Mouse (Mus musculus): ENCODE data around the gene Hoxa11. TPM values are rescaled to one million over a fixed set of nuclear protein-coding genes. Genes with fewer than 3 reads are reported as not detected.

The Hoxa11 gene
- polyA plus RNA-seq, 1 experiment, result 10.9 TPM

DNA sequence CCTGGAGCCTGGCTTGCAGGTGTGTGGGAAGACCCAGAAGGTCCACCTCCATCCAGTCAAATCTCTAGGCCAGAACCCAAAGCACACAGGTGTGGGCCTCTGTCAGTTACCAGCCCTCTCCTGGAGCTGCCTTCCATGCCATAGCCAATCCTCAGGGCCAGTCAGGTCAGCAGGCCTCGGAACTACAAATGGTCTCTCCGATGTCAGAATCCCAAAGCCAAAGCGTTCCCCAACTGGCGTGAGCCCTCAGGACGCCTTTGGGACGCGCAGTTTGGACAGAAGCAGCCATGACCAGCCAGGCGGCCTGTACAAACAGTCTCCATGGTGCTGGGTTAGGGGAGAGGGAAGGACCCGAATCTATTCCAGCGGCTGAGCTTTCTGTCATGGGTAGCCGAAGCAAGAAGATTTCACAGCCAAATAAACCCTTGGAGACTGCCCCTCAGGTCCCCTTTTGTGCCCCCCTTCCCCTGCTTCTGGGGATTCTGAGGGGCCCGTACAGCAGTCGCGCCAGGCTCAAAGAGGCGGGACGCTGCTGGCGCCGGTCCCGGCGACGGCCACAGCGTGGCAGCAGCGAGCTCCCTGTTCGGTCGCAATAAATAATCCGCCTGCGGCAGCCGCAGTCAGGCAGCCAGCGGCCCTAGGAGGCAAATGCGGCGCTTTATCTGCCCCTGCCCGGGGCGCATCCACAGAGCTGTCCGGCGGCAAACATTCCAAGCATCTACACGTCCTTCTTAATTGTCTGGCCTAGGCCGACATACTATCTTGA, 34.3 kb downstream of the Hoxa11 start:
- no peak for TF ChIP-seq REST (IDR thresholded peaks at IDR 0.05; ENCODE audit: insufficient read depth, insufficient read length)
- no peak for TF ChIP-seq CEBPB (IDR thresholded peaks at IDR 0.05; ENCODE audit: insufficient read depth, poor library complexity, severe bottlenecking)
- no peak for TF ChIP-seq SRF (IDR thresholded peaks at IDR 0.05; ENCODE audit: control insufficient read depth, insufficient read length, low read depth)
- peak in 1 of 3 experiments; percentile 46 for TF ChIP-seq MYOD1 (IDR thresholded peaks at IDR 0.05; ENCODE audit: control insufficient read depth in 1 of 3, insufficient read length in 2 of 3, low read depth in 2 of 3)
- no peak for TF ChIP-seq E2F4 (IDR thresholded peaks at IDR 0.05; ENCODE audit: insufficient read depth)
- TF ChIP-seq MAX (IDR thresholded peaks at IDR 0.05; ENCODE audit: low read depth), result no peak
- no peak for TF ChIP-seq POLR2AphosphoS2 (IDR thresholded peaks at IDR 0.05; ENCODE audit: insufficient read length, low read depth)
- TF ChIP-seq TCF12 (IDR thresholded peaks at IDR 0.05; ENCODE audit: insufficient read depth, poor library complexity, severe bottlenecking), result no peak
- peak; percentile 55 for TF ChIP-seq POLR2A (IDR thresholded peaks at IDR 0.05; ENCODE audit: insufficient read length, low read depth)
- peak in 1 of 3 experiments; percentile 27 for TF ChIP-seq MYOG (IDR thresholded peaks at IDR 0.05; ENCODE audit: control insufficient read depth in 1 of 3, insufficient read depth in 1 of 3, insufficient read length in 2 of 3, low read depth in 2 of 3)
- no peak for TF ChIP-seq USF1 (IDR thresholded peaks at IDR 0.05; ENCODE audit: low read depth)
- TF ChIP-seq TCF3 (IDR thresholded peaks at IDR 0.05; ENCODE audit: insufficient read length, low read depth), result no peak
- Histone ChIP-seq H3K36me3 (ENCODE audit: control insufficient read depth, insufficient read depth) (no peaks in the 10 kb centered on the region), H3K4me2 (ENCODE audit: low read depth) (peak overlapping the region; percentile 97), H3K27me3 (ENCODE audit: control insufficient read depth, insufficient read depth, insufficient read length) (no peaks in the 10 kb centered on the region), H3K4me3 (peak overlapping the region; percentile 67), H3ac (ENCODE audit: control insufficient read depth, insufficient read length) (peak overlapping the region; percentile 24), H3K79me2 (ENCODE audit: control insufficient read depth, insufficient read depth) (peaks cover 46% of the 10 kb centered on the region)

- peaks cover 39% of the 10 kb centered on the region for H3K79me2 ChIP-seq (ENCODE audit: control insufficient read depth, insufficient read depth)
- peaks cover 9% of the 10 kb centered on the region for H3K36me3 ChIP-seq (ENCODE audit: control insufficient read depth, insufficient read depth)
- peak overlapping the region; percentile 64 for H3K4me2 ChIP-seq (ENCODE audit: low read depth)
- H3ac ChIP-seq (ENCODE audit: control insufficient read depth, insufficient read length), result no peak overlapping the region
- no peak for TF ChIP-seq MAX (IDR thresholded peaks at IDR 0.05; ENCODE audit: low read depth)
- TF ChIP-seq TCF12 (IDR thresholded peaks at IDR 0.05; ENCODE audit: insufficient read depth, poor library complexity, severe bottlenecking), result no peak
- no peak for TF ChIP-seq REST (IDR thresholded peaks at IDR 0.05; ENCODE audit: insufficient read depth, insufficient read length)
- no peak for TF ChIP-seq POLR2AphosphoS2 (IDR thresholded peaks at IDR 0.05; ENCODE audit: insufficient read length, low read depth)
- no peak for TF ChIP-seq SRF (IDR thresholded peaks at IDR 0.05; ENCODE audit: control insufficient read depth, insufficient read length, low read depth)
- TF ChIP-seq USF1 (IDR thresholded peaks at IDR 0.05; ENCODE audit: low read depth), result no peak
- TF ChIP-seq E2F4 (IDR thresholded peaks at IDR 0.05; ENCODE audit: insufficient read depth), result no peak
- TF ChIP-seq CEBPB (IDR thresholded peaks at IDR 0.05; ENCODE audit: insufficient read depth, poor library complexity, severe bottlenecking), result no peak
- no peak for TF ChIP-seq TCF3 (IDR thresholded peaks at IDR 0.05; ENCODE audit: insufficient read length, low read depth)
- TF ChIP-seq MYOG (IDR thresholded peaks at IDR 0.05; ENCODE audit: control insufficient read depth in 1 of 3, insufficient read depth in 1 of 3, insufficient read length in 2 of 3, low read depth in 2 of 3), result no peak
- TF ChIP-seq POLR2A (IDR thresholded peaks at IDR 0.05; ENCODE audit: insufficient read length, low read depth), result no peak
- no peak for TF ChIP-seq MYOD1 (IDR thresholded peaks at IDR 0.05; ENCODE audit: control insufficient read depth in 1 of 3, insufficient read length in 2 of 3, low read depth in 2 of 3)
- H3K27me3 ChIP-seq (ENCODE audit: control insufficient read depth, insufficient read depth, insufficient read length), result no peaks in the 10 kb centered on the region
- peak overlapping the region; percentile 67 for H3K4me3 ChIP-seq
These were observed 35.9 kb downstream of the Hoxa11 start for GRCm38 (mm10) chr6:52209685-52210046.

DNA sequence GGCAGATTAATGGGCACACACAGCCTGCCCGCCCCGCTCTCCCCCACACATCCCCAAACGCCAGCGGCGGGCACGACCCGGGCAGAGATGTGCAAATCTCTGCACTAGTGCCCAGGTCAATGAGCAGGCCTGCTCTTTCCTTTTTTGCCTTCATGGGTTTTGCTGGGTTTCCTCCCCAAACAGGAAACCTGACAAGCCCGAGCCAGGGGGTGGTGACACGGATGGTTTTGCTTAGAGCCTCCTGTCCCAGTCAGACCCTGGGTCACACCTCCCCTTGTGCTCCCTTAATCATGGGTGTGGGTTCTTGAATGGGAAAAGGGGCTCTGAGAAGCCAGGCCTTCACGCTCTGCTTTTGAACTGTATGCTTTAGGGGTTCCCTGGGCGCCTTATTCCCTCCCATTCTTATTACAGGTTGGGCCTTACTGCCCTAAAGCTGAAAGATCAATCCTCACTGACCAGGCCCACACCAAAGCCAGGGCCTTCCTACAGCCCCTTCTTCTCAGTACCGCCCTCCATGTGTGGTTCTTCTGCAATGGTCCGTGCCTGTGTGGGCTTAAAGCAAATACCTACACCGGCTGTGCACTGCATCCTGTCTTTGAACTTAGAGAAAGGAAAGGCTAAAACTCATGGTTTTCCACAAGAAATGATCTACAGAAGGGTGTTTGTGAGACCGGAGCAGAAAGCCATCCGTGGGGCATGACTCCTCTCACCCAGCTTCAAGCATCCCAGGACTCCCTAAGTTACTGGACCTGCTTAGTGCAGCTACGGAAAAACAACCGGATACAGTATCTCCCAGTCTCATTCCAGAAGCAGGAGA, 36.5 kb downstream of the Hoxa11 start:
- Histone ChIP-seq H3K4me3 (peak overlapping the region; percentile 67), H3K36me3 (ENCODE audit: control insufficient read depth, insufficient read depth) (peaks cover 9% of the 10 kb centered on the region), H3K79me2 (ENCODE audit: control insufficient read depth, insufficient read depth) (peaks cover 39% of the 10 kb centered on the region), H3ac (ENCODE audit: control insufficient read depth, insufficient read length) (no peak overlapping the region), H3K4me2 (ENCODE audit: low read depth) (peak overlapping the region; percentile 64), H3K27me3 (ENCODE audit: control insufficient read depth, insufficient read depth, insufficient read length) (no peaks in the 10 kb centered on the region)
- TF ChIP-seq MAX (IDR thresholded peaks at IDR 0.05; ENCODE audit: low read depth) (no peak), CEBPB (IDR thresholded peaks at IDR 0.05; ENCODE audit: insufficient read depth, poor library complexity, severe bottlenecking) (no peak), TCF3 (IDR thresholded peaks at IDR 0.05; ENCODE audit: insufficient read length, low read depth) (no peak), MYOD1 (IDR thresholded peaks at IDR 0.05; ENCODE audit: control insufficient read depth in 1 of 3, insufficient read length in 2 of 3, low read depth in 2 of 3) (no peak), POLR2AphosphoS2 (IDR thresholded peaks at IDR 0.05; ENCODE audit: insufficient read length, low read depth) (no peak), USF1 (IDR thresholded peaks at IDR 0.05; ENCODE audit: low read depth) (no peak)

DNA sequence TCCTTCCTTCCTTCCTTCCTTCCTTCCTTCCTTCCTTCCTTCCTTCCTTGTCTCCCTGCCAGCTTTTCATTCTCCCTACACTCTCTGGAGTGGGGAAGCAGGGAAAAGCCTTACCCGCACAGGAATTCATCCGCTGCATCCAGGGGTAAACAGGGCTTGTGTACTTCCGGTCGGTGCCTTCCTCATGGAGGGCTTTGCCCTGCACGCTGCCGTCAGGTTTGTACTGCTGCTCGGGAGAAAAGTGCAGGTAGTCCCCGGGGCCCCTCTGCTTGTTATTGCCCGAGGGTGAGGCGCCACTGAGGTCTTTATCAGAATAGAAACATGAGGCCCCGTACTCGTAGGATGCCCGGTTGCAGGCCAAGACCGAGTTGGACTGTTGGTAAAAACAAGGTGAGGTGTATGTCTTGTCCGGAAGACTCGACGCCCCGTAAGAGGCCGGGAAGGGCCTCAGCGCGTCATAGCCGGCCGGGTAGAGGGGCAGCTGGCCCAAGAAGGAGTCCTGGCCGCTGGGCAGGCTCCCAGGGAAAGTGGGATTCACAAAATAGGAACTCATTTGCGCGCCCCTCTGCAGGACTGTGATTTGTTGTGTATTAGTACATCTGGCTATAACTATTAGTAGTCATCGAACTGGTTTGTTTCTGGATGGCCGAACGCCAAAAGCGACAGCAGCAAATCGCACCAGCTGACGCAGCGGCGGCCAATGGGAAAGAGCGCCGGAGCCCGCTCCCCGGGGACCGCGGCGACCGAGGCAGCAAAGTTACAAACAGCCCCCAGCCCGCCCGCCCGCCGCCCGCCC, 37.3 kb downstream of the Hoxa11 start, which contains the start of gene Hoxa6:
Hoxa6 (minus strand) TSS at position 651 of the 796 bp plus-strand sequence.
- peak within 1 kb of the TSS; percentile 69 for H3K4me2 ChIP-seq (ENCODE audit: low read depth)
- no peaks in the 10 kb centered on the region for H3K27me3 ChIP-seq (ENCODE audit: control insufficient read depth, insufficient read depth, insufficient read length)
- H3K79me2 ChIP-seq (ENCODE audit: control insufficient read depth, insufficient read depth), result peaks cover 39% of the 10 kb centered on the region
- H3K36me3 ChIP-seq (ENCODE audit: control insufficient read depth, insufficient read depth), result peaks cover 9% of the 10 kb centered on the region
- TF ChIP-seq TCF3 (IDR thresholded peaks at IDR 0.05; ENCODE audit: insufficient read length, low read depth), result no peak
- no peak for TF ChIP-seq POLR2AphosphoS2 (IDR thresholded peaks at IDR 0.05; ENCODE audit: insufficient read length, low read depth)
- TF ChIP-seq POLR2A (IDR thresholded peaks at IDR 0.05; ENCODE audit: insufficient read length, low read depth), result no peak
- TF ChIP-seq CEBPB (IDR thresholded peaks at IDR 0.05; ENCODE audit: insufficient read depth, poor library complexity, severe bottlenecking), result no peak
- no peak for TF ChIP-seq TCF12 (IDR thresholded peaks at IDR 0.05; ENCODE audit: insufficient read depth, poor library complexity, severe bottlenecking)
- no peak for TF ChIP-seq MYOG (IDR thresholded peaks at IDR 0.05; ENCODE audit: control insufficient read depth in 1 of 3, insufficient read depth in 1 of 3, insufficient read length in 2 of 3, low read depth in 2 of 3)
- TF ChIP-seq E2F4 (IDR thresholded peaks at IDR 0.05; ENCODE audit: insufficient read depth), result no peak
- TF ChIP-seq USF1 (IDR thresholded peaks at IDR 0.05; ENCODE audit: low read depth), result no peak
- no peak for TF ChIP-seq REST (IDR thresholded peaks at IDR 0.05; ENCODE audit: insufficient read depth, insufficient read length)
- TF ChIP-seq MYOD1 (IDR thresholded peaks at IDR 0.05; ENCODE audit: control insufficient read depth in 1 of 3, insufficient read length in 2 of 3, low read depth in 2 of 3), result no peak
- TF ChIP-seq SRF (IDR thresholded peaks at IDR 0.05; ENCODE audit: control insufficient read depth, insufficient read length, low read depth), result no peak
- no peak for TF ChIP-seq MAX (IDR thresholded peaks at IDR 0.05; ENCODE audit: low read depth)
- no peak within 1 kb of the TSS for H3ac ChIP-seq (ENCODE audit: control insufficient read depth, insufficient read length)
- peak within 1 kb of the TSS; percentile 67 for H3K4me3 ChIP-seq

All from myocyte (in vitro differentiated cells).